Mouse (Mus musculus) thymus, postnatal 36 days (tissue): Measurements from ENCODE around the gene Olig2.
"Not testable (repeated sequence)": the region's sequence is repeated elsewhere in the genome, so short reads cannot be mapped to it uniquely, and the experiment has no call there.

Experiments
- DNase-seq, 2 experiments: peaks; one replicate each; pipeline ENCODE4 v3.0.0; 2022; ENCODE audit warnings: mixed read lengths in 2 of 2

The Olig2 gene

GRCm38 (mm10) chr16:91226883-91227759 is 1.9 kb downstream of the Olig2 start:
- DNase-seq: peak in 1 of 2 experiments; percentile 29

DNA sequence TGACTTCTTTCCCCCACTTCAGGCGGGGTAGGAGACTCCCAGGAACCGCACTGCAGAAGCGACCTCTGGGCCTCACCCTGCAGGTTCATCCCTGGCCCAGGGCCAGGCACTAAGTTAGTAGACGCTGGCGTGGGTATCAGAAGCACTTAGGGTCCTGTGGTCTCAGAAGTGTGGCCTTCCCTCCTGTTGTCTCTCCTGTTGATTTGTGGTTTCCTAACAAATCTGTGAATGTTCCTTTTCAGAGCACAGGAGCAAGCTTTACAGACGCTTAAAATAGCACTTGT is 2.4 kb downstream of the Olig2 start:
- no peak for DNase-seq

- no peak for DNase-seq
Measured at GRCm38 (mm10) chr16:91228238-91229071, 3.2 kb downstream of the Olig2 start.

DNA sequence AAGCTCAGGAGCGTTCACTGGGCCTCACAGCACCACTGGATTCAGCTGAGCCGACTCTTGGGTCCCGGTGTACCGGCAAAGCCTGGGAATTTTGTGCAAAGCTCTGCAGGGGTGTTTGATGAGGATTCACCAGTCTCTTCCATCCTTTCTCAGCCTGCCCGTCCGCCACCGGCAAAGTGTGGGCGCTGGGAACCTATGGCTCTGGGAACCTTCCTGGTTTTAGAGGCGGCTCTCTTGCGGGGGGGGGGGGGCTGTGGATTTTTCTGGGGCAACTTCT is 3.8 kb downstream of the Olig2 start:
- DNase-seq: no peak

- DNase-seq: no peak
Measured at GRCm38 (mm10) chr16:91229643-91230042, 4.4 kb downstream of the Olig2 start.

- DNase-seq: no peak
Measured at GRCm38 (mm10) chr16:91231781-91232469, 6.7 kb downstream of the Olig2 start.

DNA sequence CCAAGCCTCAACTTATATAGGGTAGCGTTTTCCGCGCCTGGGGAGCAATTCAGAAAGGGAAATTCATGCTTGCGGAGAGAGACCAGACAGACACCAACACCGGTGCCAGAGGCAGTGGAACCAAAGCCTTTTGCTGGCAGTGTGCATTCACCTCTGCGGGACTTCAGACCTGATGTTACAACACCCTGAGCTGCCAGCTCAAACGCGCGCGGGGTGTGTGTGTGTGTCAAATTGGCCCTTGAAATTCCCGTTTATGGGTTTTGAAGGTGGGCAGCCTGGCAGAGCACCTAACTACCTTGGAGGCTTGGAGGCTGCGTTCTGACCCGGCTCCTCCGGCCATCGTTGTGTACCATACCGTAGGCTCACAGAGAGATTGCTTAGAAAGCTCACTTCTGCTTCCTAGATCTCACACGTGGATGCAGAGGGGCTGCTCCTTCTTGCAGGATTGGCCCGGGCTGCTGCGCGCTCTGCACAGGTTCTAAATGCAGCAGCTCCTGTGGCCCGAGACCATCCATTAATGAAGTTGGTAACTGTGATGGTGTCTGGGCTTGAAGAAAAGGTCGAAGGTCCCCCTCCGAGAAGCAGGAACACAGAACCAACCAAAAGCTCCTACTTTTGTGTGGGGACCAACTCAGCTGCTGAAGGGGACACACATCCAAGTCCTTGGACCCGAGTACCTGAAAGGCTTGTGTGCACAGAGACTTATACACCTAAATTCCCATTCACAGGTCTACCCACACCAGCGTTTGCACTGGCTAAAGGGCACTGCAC is 7.4 kb downstream of the Olig2 start:
- no peak for DNase-seq

DNA sequence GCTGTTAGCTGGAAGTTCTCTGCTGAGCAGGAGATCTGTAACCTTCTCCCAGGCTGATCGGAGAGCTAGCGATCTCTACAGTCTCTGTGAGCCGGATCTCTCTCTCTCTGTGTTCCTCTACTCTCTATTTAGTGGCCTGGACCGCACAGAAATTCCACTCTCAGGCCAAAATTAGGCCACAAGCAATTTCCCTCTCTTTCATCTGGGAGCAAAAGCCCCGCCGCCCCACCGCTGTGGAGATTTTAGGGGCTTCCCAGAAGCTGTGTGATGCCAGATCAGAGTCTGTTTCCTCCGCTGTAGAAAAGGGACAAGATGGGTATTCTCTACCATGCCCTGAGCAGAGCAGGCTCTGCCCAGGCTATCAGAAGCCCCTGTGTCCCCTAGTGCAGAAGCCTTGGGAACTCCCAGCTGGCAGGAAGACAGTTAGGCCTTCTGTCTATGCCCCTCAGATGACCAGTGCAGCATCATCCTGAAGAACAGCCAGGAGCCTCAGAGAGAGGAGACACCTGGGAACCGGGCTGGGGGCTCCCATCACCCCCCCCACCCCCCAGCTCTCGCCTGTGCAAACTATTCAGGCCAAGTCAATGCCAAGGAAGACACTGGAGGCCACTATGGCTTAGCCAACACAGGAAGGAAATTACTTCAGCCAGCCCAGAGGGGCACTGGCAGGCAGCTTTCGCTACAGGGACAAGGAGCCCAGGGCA is 8.1 kb downstream of the Olig2 start:
- no peak for DNase-seq

DNA sequence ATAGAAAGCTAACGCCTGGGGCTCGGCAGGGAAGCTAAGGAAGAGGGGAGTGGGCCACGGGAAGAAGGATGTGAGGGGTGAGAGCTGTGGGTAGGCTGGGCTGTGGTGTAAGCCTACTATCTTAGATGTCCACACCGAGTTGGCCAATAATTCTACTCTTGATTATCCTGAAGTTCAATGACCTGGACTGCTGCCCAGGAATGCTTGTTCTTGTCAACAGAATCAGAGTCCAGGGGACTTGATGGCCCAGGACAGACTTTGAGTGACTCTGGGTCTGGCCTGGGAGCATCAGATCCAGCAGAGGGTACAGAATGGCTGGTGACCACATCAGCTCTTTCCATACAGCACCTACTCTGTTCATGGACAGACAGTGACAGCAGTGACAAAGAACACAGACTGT is 13.8 kb downstream of the Olig2 start:
- DNase-seq: no peak

DNA sequence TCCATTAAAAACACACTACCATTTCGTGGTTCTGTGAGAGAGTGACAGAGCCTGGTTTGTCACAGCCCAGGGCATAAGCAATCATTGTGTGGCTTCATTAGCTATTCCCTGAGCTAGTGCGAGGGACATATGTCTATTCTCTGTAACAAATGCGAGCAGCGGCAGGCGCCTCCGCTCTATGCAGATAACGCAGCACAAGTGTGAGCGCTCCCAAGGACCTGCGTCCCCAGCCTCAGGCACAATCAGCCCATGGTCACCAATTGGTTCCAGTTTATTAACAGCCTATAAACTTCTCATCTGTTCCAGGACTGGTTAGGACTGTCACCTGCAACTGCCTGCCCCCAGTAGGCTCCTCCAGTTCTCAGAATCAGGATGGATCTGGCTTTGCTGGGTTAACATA is 21.0 kb downstream of the Olig2 start:
- DNase-seq: no peak

- not testable (repeated sequence) for DNase-seq
Measured at GRCm38 (mm10) chr16:91255419-91256164, 30.3 kb downstream of the Olig2 start.

GRCm38 (mm10) chr16:91258956-91259355 is 33.7 kb downstream of the Olig2 start:
- no peak for DNase-seq

DNA sequence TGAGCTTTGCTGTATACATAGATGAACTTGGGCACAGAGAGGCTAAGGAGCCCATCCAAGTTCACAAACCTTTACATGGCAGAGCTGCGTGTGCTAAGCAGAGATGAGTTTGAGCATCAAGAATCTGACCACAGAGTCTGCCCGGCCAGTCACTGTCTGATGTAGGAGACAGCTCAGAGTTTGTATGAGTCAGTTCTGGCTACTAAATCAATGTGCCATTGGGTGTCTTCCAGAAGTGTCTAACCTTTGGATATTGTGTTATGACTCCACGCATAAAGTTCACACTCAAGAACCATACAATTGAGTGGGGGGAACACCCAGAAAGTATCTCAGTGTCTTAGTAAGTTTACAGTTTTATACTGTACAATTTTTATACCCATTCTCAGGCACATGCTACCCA is 35.6 kb downstream of the Olig2 start:
- DNase-seq: no peak

DNA sequence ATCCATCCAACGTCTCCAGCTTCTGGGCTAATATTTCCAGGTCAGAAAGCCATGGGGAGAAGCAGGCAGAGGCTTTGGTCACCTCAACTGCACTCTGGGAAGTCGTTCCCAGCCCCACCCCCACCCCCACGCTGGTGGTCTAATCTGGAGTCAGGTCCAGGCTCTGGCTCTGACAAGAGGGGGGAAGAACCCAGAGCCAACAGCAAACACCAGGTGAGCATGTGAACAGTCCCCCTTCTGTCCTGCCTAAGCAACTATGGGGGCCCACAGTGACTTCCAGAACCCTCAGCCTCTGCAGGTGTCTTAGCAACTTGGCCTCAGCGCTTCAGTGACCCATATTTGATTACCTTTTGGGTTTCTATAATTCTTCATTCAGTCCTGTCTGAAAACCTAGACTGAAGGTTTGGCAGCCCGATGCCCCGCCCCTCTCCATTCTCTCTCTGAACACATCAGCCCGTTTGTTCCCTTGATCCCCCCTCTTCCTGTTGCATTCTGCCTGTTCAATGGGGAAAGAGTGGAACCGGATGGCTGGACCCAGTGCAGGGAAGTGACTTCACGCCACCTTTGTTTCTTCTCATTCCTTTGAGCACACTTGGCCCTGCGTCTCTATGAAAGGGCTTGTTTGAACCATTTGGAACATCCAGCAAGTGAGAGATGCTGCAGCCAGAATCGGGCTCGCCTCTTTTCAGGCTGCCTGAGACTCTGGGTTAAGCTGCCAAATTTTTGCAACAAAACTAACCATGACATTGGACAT is 37.4 kb downstream of the Olig2 start:
- DNase-seq: no peak

GRCm38 (mm10) chr16:91265972-91266371 is 40.7 kb downstream of the Olig2 start:
- DNase-seq: no peak

GRCm38 (mm10) chr16:91268724-91269452 is 43.6 kb downstream of the Olig2 start:
- DNase-seq: no peak

DNA sequence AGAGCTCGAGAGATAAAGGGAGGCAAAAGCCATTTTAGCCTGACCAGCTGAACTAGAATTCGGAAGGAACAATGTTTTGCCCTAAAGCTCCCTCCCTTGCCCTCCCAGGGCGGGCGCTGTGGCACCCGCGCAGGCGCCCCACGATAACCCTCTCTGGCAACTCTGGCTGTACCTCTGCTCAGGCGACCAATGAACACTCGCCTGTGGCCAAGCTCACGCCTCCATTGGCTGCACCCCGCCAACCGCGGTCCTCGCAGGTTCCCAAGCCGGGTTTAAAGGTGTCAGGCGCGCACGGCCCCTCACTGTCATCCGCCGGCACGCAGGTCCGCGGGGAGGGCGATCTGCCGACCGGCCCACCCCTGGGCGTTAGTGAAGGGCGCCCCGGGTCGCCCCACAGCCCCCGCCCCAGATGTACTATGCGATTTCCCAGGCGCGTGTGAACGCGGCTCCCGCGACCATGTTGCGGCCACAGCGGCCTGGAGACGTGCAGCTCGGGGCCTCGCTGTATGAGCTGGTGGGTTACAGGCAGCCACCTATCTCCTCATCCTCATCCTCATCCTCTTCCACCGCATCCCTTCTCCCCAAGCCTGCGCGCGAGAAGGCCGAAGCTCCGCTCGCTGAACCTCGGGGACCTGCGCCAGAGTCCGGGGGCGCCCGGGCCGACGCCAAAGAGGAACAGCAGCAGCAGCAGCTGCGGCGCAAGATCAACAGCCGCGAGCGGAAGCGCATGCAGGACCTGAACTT is 44.4 kb downstream of the Olig2 start, which contains the start of gene Olig1:
Gene Olig1 (plus strand): TSS at position 305 of the 744 bp plus-strand sequence.
- DNase-seq: peak in 1 of 2 experiments; percentile 16

DNA sequence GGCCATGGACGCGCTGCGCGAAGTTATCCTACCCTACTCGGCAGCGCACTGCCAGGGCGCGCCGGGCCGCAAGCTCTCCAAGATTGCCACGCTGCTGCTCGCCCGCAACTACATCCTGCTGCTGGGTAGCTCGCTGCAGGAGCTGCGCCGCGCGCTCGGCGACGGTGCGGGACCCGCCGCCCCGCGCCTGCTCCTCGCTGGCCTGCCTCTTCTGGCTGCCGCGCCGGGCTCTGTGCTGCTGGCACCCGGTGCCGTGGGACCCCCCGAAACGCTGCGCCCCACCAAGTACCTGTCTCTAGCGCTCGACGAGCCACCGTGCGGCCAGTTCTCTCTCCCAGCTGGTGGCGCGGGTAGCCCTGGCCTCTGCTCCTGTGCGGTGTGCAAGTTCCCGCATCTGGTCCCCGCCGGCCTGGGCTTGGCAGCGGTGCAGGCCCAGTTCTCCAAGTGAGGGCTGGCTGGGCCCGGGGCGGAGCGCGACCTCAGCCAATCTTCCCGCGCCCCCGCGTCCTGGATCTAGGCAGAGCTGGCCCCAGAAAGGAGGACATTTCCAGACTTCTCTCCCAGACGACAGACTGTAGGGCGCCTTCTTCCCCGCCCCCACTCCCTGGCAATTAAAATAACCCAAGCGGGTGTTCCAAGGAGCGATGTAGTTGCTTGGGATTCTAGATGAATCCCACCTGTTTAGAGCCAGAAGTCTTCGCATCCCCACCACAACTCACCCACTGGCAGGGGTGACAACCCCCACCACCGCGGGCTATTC is 45.1 kb downstream of the Olig2 start:
- no peak for DNase-seq
